Mouse (Mus musculus): ENCODE results near the gene Emc6. TPM values are rescaled to one million over a fixed set of nuclear protein-coding genes. Genes with fewer than 3 reads are reported as not detected.
A peak's percentile ranks its signal among the peaks of the same experiment; 100 is the strongest.

Emc6 gene
- 134 and 156 TPM in 2 replicates for polyA plus RNA-seq (2014; fragmentation: Nextera tagmentation; extraction: Ambion mirVana)

GRCm38 (mm10) chr11:73176608-73177508, at the start of gene Emc6, which contains the start of gene Tax1bp3:
Gene Emc6, minus strand, starts transcription at chr11:73177037.
Gene Tax1bp3, plus strand, starts transcription at chr11:73177083.
- H3K9ac ChIP-seq (ENCODE audit: low read depth, low read length) = peak within 1 kb of the TSS; percentile 92
- WGBS = under 1% methylated on average over 81 of the region's 81 CpGs

GRCm38 (mm10) chr11:73225856-73226255, 49.0 kb upstream of the Emc6 start:
- H3K27me3 ChIP-seq (ENCODE audit: control insufficient read depth, insufficient read depth, low read length) = no peaks in the 10 kb centered on the region
- no peak for ATAC-seq (ENCODE audit: low FRiP score, low TSS enrichment)
- H3K4me3 ChIP-seq (ENCODE audit: low read length) = no peak overlapping the region
- no peak overlapping the region for H3K4me2 ChIP-seq (replicated peaks; ENCODE audit: low read depth, low read length)
- no peaks in the 10 kb centered on the region for H3K4me1 ChIP-seq (ENCODE audit: control insufficient read depth, insufficient read depth, low read length)
- no peak overlapping the region for H3K27ac ChIP-seq (ENCODE audit: low read depth, low read length)
- no peak overlapping the region for H3K9ac ChIP-seq (ENCODE audit: low read depth, low read length)
- 87% methylated on average over 6 of the region's 6 CpGs for WGBS
- no peaks in the 10 kb centered on the region for H3K36me3 ChIP-seq (ENCODE audit: control insufficient read depth, insufficient read depth, low read length)
- H3K9me3 ChIP-seq (ENCODE audit: control insufficient read depth, low read length) = no peaks in the 10 kb centered on the region

More at GRCm38 (mm10) chr11:73176608-73177508, at the start of gene Emc6, which contains the start of gene Tax1bp3:
- Histone ChIP-seq H3K4me1 (ENCODE audit: control insufficient read depth, insufficient read depth, low read length) (peaks cover 27% of the 10 kb centered on the region), H3K9me3 (ENCODE audit: control insufficient read depth, low read length) (no peaks in the 10 kb centered on the region), H3K27me3 (ENCODE audit: control insufficient read depth, insufficient read depth, low read length) (no peaks in the 10 kb centered on the region), H3K27ac (ENCODE audit: low read depth, low read length) (peak within 1 kb of the TSS; percentile 95), H3K36me3 (ENCODE audit: control insufficient read depth, insufficient read depth, low read length) (peaks cover 15% of the 10 kb centered on the region), H3K4me3 (ENCODE audit: low read length) (peak within 1 kb of the TSS; percentile 98), H3K4me2 (replicated peaks; ENCODE audit: low read depth, low read length) (peak within 1 kb of the TSS; percentile 82)
- peak; percentile 98 for ATAC-seq (ENCODE audit: low FRiP score, low TSS enrichment)

- H3K4me1 ChIP-seq (ENCODE audit: control insufficient read depth, insufficient read depth, low read length) = no peaks in the 10 kb centered on the region
- no peak overlapping the region for H3K4me3 ChIP-seq (ENCODE audit: low read length)
- no peak overlapping the region for H3K4me2 ChIP-seq (replicated peaks; ENCODE audit: low read depth, low read length)
- no peaks in the 10 kb centered on the region for H3K36me3 ChIP-seq (ENCODE audit: control insufficient read depth, insufficient read depth, low read length)
- ATAC-seq (ENCODE audit: low FRiP score, low TSS enrichment) = no peak
- H3K9me3 ChIP-seq (ENCODE audit: control insufficient read depth, low read length) = no peaks in the 10 kb centered on the region
- WGBS = 72% methylated on average over 2 of the region's 2 CpGs
- H3K27me3 ChIP-seq (ENCODE audit: control insufficient read depth, insufficient read depth, low read length) = no peaks in the 10 kb centered on the region
- no peak overlapping the region for H3K9ac ChIP-seq (ENCODE audit: low read depth, low read length)
- no peak overlapping the region for H3K27ac ChIP-seq (ENCODE audit: low read depth, low read length)
Measured at GRCm38 (mm10) chr11:73223966-73224365, 47.1 kb upstream of the Emc6 start.

- Histone ChIP-seq H3K4me1 (ENCODE audit: control insufficient read depth, insufficient read depth, low read length) (no peaks in the 10 kb centered on the region), H3K27ac (ENCODE audit: low read depth, low read length) (no peak overlapping the region), H3K4me3 (ENCODE audit: low read length) (no peak overlapping the region), H3K4me2 (replicated peaks; ENCODE audit: low read depth, low read length) (no peak overlapping the region), H3K36me3 (ENCODE audit: control insufficient read depth, insufficient read depth, low read length) (no peaks in the 10 kb centered on the region), H3K27me3 (ENCODE audit: control insufficient read depth, insufficient read depth, low read length) (no peaks in the 10 kb centered on the region), H3K9ac (ENCODE audit: low read depth, low read length) (no peak overlapping the region), H3K9me3 (ENCODE audit: control insufficient read depth, low read length) (no peaks in the 10 kb centered on the region)
- ATAC-seq (ENCODE audit: low FRiP score, low TSS enrichment) = 0 out of 2 replicates have a peak, but pooled peaks have one; percentile 32
- 24% methylated on average over 5 of the region's 5 CpGs for WGBS
Measured at GRCm38 (mm10) chr11:73222846-73223245, 46.0 kb upstream of the Emc6 start.

- Histone ChIP-seq H3K27me3 (ENCODE audit: control insufficient read depth, insufficient read depth, low read length) (no peaks in the 10 kb centered on the region), H3K27ac (ENCODE audit: low read depth, low read length) (no peak overlapping the region), H3K36me3 (ENCODE audit: control insufficient read depth, insufficient read depth, low read length) (no peaks in the 10 kb centered on the region), H3K4me2 (replicated peaks; ENCODE audit: low read depth, low read length) (no peak overlapping the region), H3K9ac (ENCODE audit: low read depth, low read length) (no peak overlapping the region), H3K4me1 (ENCODE audit: control insufficient read depth, insufficient read depth, low read length) (no peaks in the 10 kb centered on the region), H3K9me3 (ENCODE audit: control insufficient read depth, low read length) (no peaks in the 10 kb centered on the region), H3K4me3 (ENCODE audit: low read length) (no peak overlapping the region)
- ATAC-seq (ENCODE audit: low FRiP score, low TSS enrichment) = no peak
- 83% methylated on average over 1 of the region's 1 CpGs for WGBS
Measured at GRCm38 (mm10) chr11:73220651-73221050, 43.8 kb upstream of the Emc6 start.

GRCm38 (mm10) chr11:73219671-73220070, 42.8 kb upstream of the Emc6 start:
- Histone ChIP-seq H3K36me3 (ENCODE audit: control insufficient read depth, insufficient read depth, low read length) (no peaks in the 10 kb centered on the region), H3K27ac (ENCODE audit: low read depth, low read length) (no peak overlapping the region), H3K4me2 (replicated peaks; ENCODE audit: low read depth, low read length) (no peak overlapping the region), H3K27me3 (ENCODE audit: control insufficient read depth, insufficient read depth, low read length) (no peaks in the 10 kb centered on the region), H3K4me1 (ENCODE audit: control insufficient read depth, insufficient read depth, low read length) (no peaks in the 10 kb centered on the region), H3K4me3 (ENCODE audit: low read length) (no peak overlapping the region), H3K9me3 (ENCODE audit: control insufficient read depth, low read length) (no peaks in the 10 kb centered on the region), H3K9ac (ENCODE audit: low read depth, low read length) (no peak overlapping the region)
- WGBS = 61% methylated on average over 2 of the region's 2 CpGs
- no peak for ATAC-seq (ENCODE audit: low FRiP score, low TSS enrichment)

GRCm38 (mm10) chr11:73213956-73214355, 37.1 kb upstream of the Emc6 start:
- Histone ChIP-seq H3K36me3 (ENCODE audit: control insufficient read depth, insufficient read depth, low read length) (no peaks in the 10 kb centered on the region), H3K9ac (ENCODE audit: low read depth, low read length) (no peak overlapping the region), H3K9me3 (ENCODE audit: control insufficient read depth, low read length) (no peaks in the 10 kb centered on the region), H3K27me3 (ENCODE audit: control insufficient read depth, insufficient read depth, low read length) (no peaks in the 10 kb centered on the region), H3K4me1 (ENCODE audit: control insufficient read depth, insufficient read depth, low read length) (no peaks in the 10 kb centered on the region), H3K4me3 (ENCODE audit: low read length) (no peak overlapping the region), H3K4me2 (replicated peaks; ENCODE audit: low read depth, low read length) (no peak overlapping the region), H3K27ac (ENCODE audit: low read depth, low read length) (no peak overlapping the region)
- WGBS = 71% methylated on average over 3 of the region's 3 CpGs
- no peak for ATAC-seq (ENCODE audit: low FRiP score, low TSS enrichment)

- no peaks in the 10 kb centered on the region for H3K4me1 ChIP-seq (ENCODE audit: control insufficient read depth, insufficient read depth, low read length)
- no peak overlapping the region for H3K4me3 ChIP-seq (ENCODE audit: low read length)
- H3K27me3 ChIP-seq (ENCODE audit: control insufficient read depth, insufficient read depth, low read length) = no peaks in the 10 kb centered on the region
- H3K4me2 ChIP-seq (replicated peaks; ENCODE audit: low read depth, low read length) = no peak overlapping the region
- no peak overlapping the region for H3K9ac ChIP-seq (ENCODE audit: low read depth, low read length)
- H3K27ac ChIP-seq (ENCODE audit: low read depth, low read length) = no peak overlapping the region
- no peaks in the 10 kb centered on the region for H3K36me3 ChIP-seq (ENCODE audit: control insufficient read depth, insufficient read depth, low read length)
- no peak for ATAC-seq (ENCODE audit: low FRiP score, low TSS enrichment)
- 96% methylated on average over 2 of the region's 2 CpGs for WGBS
- no peaks in the 10 kb centered on the region for H3K9me3 ChIP-seq (ENCODE audit: control insufficient read depth, low read length)
Measured at GRCm38 (mm10) chr11:73207621-73208020, 30.8 kb upstream of the Emc6 start.

- Histone ChIP-seq H3K9me3 (ENCODE audit: control insufficient read depth, low read length) (no peaks in the 10 kb centered on the region), H3K27me3 (ENCODE audit: control insufficient read depth, insufficient read depth, low read length) (no peaks in the 10 kb centered on the region), H3K27ac (ENCODE audit: low read depth, low read length) (no peak overlapping the region), H3K4me1 (ENCODE audit: control insufficient read depth, insufficient read depth, low read length) (no peaks in the 10 kb centered on the region), H3K4me2 (replicated peaks; ENCODE audit: low read depth, low read length) (no peak overlapping the region), H3K4me3 (ENCODE audit: low read length) (no peak overlapping the region), H3K36me3 (ENCODE audit: control insufficient read depth, insufficient read depth, low read length) (no peaks in the 10 kb centered on the region), H3K9ac (ENCODE audit: low read depth, low read length) (no peak overlapping the region)
- no peak for ATAC-seq (ENCODE audit: low FRiP score, low TSS enrichment)
- WGBS = 19% methylated on average over 7 of the region's 7 CpGs
Measured at GRCm38 (mm10) chr11:73205194-73205593, 28.4 kb upstream of the Emc6 start.
